Mouse (Mus musculus) MEL (cell line): Measurements from ENCODE around the gene Pycr1. TPM values are rescaled to one million over a fixed set of nuclear protein-coding genes. Genes with fewer than 3 reads are reported as not detected.

ENCODE experiments used
- DNase-seq: peaks from one replicate; pipeline ENCODE4 v3.0.0; 2011; ENCODE audit warnings: low read depth, low spot score
- H3K27ac ChIP-seq: 2 replicates; pipeline ENCODE4 v1.5.1; 2012; ENCODE audit warnings: low read depth, mild to moderate bottlenecking, control low read depth, low read length, moderate library complexity; ENCODE audit not compliant: control insufficient read depth
- H3K27me3 ChIP-seq, 2 experiments: fragments of 150-350 bp in 1 of 2; sonication (generic) in 1 of 2; 2 replicates each; pipeline ENCODE4 v1.6.1; 2012; ENCODE audit warnings: low read length in 2 of 2, mild to moderate bottlenecking in 2 of 2, improper control_type of control experiment in 1 of 2, moderate library complexity in 1 of 2; ENCODE audit not compliant: insufficient read depth in 2 of 2, control insufficient read depth in 1 of 2
- H3K36me3 ChIP-seq, 2 experiments: 2 replicates each; pipeline ENCODE4 v1.6.1; 2012 to 2014; ENCODE audit warnings: low read length in 2 of 2, improper control_type of control experiment in 1 of 2, inconsistent platforms in 1 of 2, mild to moderate bottlenecking in 1 of 2; ENCODE audit not compliant: insufficient read depth in 2 of 2, control insufficient read depth in 1 of 2
- H3K4me1 ChIP-seq, 2 experiments: fragments of 150-350 bp in 1 of 2; sonication (generic) in 1 of 2; 2 replicates each; pipeline ENCODE4 v1.6.1; 2012; ENCODE audit warnings: low read length in 2 of 2, improper control_type of control experiment in 1 of 2, mild to moderate bottlenecking in 1 of 2; ENCODE audit not compliant: insufficient read depth in 2 of 2, control insufficient read depth in 1 of 2
- H3K4me3 ChIP-seq, 2 experiments: fragments of 150-350 bp in 1 of 2; sonication (generic) in 1 of 2; 2 replicates each; pipeline ENCODE4 v1.5.1; 2012; ENCODE audit warnings: low read depth in 2 of 2, low read length in 2 of 2, mild to moderate bottlenecking in 2 of 2, moderate library complexity in 2 of 2, control low read depth in 1 of 2, improper control_type of control experiment in 1 of 2; ENCODE audit not compliant: control insufficient read depth in 1 of 2, insufficient read depth in 1 of 2
- H3K79me2 ChIP-seq: 2 replicates; pipeline ENCODE4 v1.6.1; 2012; ENCODE audit warnings: mild to moderate bottlenecking, low read length, moderate library complexity; ENCODE audit not compliant: control insufficient read depth, poor library complexity, insufficient read depth
- H3K9ac ChIP-seq: 2 replicates; pipeline ENCODE4 v1.6.1; 2012; ENCODE audit warnings: low read depth, mild to moderate bottlenecking, control low read depth, low read length, moderate library complexity; ENCODE audit not compliant: control insufficient read depth, poor library complexity, severe bottlenecking
- H3K9me3 ChIP-seq: fragments of 150-350 bp; sonication (generic); replicated peaks from 2 replicates; pipeline ENCODE4 v1.6.1; 2012; ENCODE audit warnings: mild to moderate bottlenecking, low read length, improper control_type of control experiment, moderate library complexity; ENCODE audit not compliant: insufficient read depth
- BHLHE40 ChIP-seq: IDR thresholded peaks from 2 replicates; pipeline ENCODE4 v1.6.1; 2012; ENCODE audit warnings: low read depth, mild to moderate bottlenecking, inconsistent platforms, low read length, improper control_type of control experiment, borderline replicate concordance
- CHD1 ChIP-seq: IDR thresholded peaks from 2 replicates; pipeline ENCODE4 v1.6.1; 2012; ENCODE audit warnings: low read depth, mild to moderate bottlenecking, inconsistent platforms, low read length, improper control_type of control experiment
- E2F4 ChIP-seq: IDR thresholded peaks from 2 replicates; pipeline ENCODE4 v1.6.1; 2011; ENCODE audit warnings: low read depth, low read length, improper control_type of control experiment, borderline replicate concordance
- GABPA ChIP-seq: IDR thresholded peaks from 2 replicates; pipeline ENCODE4 v1.6.1; 2012; ENCODE audit warnings: low read depth, mild to moderate bottlenecking, inconsistent platforms, low read length, improper control_type of control experiment, moderate library complexity
- JUND ChIP-seq: IDR thresholded peaks from 2 replicates; pipeline ENCODE4 v1.6.1; 2011; ENCODE audit warnings: low read depth, mild to moderate bottlenecking, improper control_type of control experiment, low read length
- MAFK ChIP-seq: IDR thresholded peaks from 2 replicates; pipeline ENCODE4 v1.6.1; 2011; ENCODE audit warnings: low read depth, mild to moderate bottlenecking, low read length, improper control_type of control experiment, borderline replicate concordance
- MEF2A ChIP-seq: IDR thresholded peaks from 2 replicates; pipeline ENCODE4 v1.6.1; 2014; ENCODE audit warnings: low read depth, mild to moderate bottlenecking, inconsistent platforms, low read length, improper control_type of control experiment; ENCODE audit not compliant: poor library complexity, insufficient replicate concordance, severe bottlenecking; ENCODE audit errors: extremely low read depth
- MYB ChIP-seq: IDR thresholded peaks from 2 replicates; pipeline ENCODE4 v1.6.1; 2011; ENCODE audit warnings: mild to moderate bottlenecking, low read depth, low read length, improper control_type of control experiment
- NELFE ChIP-seq: IDR thresholded peaks from 2 replicates; pipeline ENCODE4 v1.6.1; 2011; ENCODE audit warnings: low read depth, low read length, improper control_type of control experiment
- NRF1 ChIP-seq: IDR thresholded peaks from 2 replicates; pipeline ENCODE4 v1.6.1; 2014; ENCODE audit warnings: low read depth, mild to moderate bottlenecking, inconsistent platforms, low read length, improper control_type of control experiment, moderate library complexity; ENCODE audit not compliant: poor library complexity, insufficient read depth, severe bottlenecking
- POLR2A ChIP-seq, 2 experiments: IDR thresholded peaks; 2 replicates each; pipeline ENCODE4 v1.6.1; 2011 to 2012; ENCODE audit warnings: low read length in 2 of 2, mild to moderate bottlenecking in 2 of 2, control low read depth in 1 of 2, improper control_type of control experiment in 1 of 2, low read depth in 1 of 2, moderate library complexity in 1 of 2; ENCODE audit not compliant: control insufficient read depth in 1 of 2, insufficient read depth in 1 of 2, poor library complexity in 1 of 2
- POLR2AphosphoS2 ChIP-seq: IDR thresholded peaks from 2 replicates; pipeline ENCODE4 v1.6.1; 2011; ENCODE audit warnings: low read length, improper control_type of control experiment
- RAD21 ChIP-seq: IDR thresholded peaks from 2 replicates; pipeline ENCODE4 v1.6.1; 2011; ENCODE audit warnings: mild to moderate bottlenecking, low read depth, low read length, improper control_type of control experiment
- SMC3 ChIP-seq: IDR thresholded peaks from 2 replicates; pipeline ENCODE4 v1.6.1; 2011; ENCODE audit warnings: low read depth, low read length, improper control_type of control experiment
- TBP ChIP-seq: IDR thresholded peaks from 2 replicates; pipeline ENCODE4 v1.8.0; 2011; ENCODE audit warnings: low read depth, low read length, improper control_type of control experiment
- TCF12 ChIP-seq: IDR thresholded peaks from 2 replicates; pipeline ENCODE4 v1.6.1; 2014; ENCODE audit warnings: low read depth, mild to moderate bottlenecking, inconsistent platforms, low read length, improper control_type of control experiment, moderate library complexity
- UBTF ChIP-seq: IDR thresholded peaks from 2 replicates; pipeline ENCODE4 v1.6.1; 2012; ENCODE audit warnings: low read depth, mild to moderate bottlenecking, inconsistent platforms, low read length, improper control_type of control experiment, moderate library complexity, borderline replicate concordance; ENCODE audit not compliant: insufficient read depth
- USF1 ChIP-seq: IDR thresholded peaks from 2 replicates; pipeline ENCODE4 v1.6.1; 2014; ENCODE audit warnings: low read depth, mild to moderate bottlenecking, inconsistent platforms, low read length, improper control_type of control experiment, moderate library complexity
- ZKSCAN1 ChIP-seq: IDR thresholded peaks from 2 replicates; pipeline ENCODE4 v1.6.1; 2012; ENCODE audit warnings: low read depth, mild to moderate bottlenecking, inconsistent platforms, low read length, improper control_type of control experiment, moderate library complexity
- polyA plus RNA-seq, 2 experiments: library from polyadenylated mRNA; stranded (reverse) in 1 of 2; unstranded in 1 of 2; fragments of >175 nt in 1 of 2; fragments of >200 nt in 1 of 2; gene quantifications; 2 replicates each; pipeline versions ENCODE4 v1.2.1 to v1.2.4; 2012; ENCODE audit warnings: low replicate concordance in 2 of 2, low read depth in 1 of 2; ENCODE audit not compliant: insufficient read length in 2 of 2, insufficient read depth in 1 of 2, missing spikeins in 1 of 2
- total RNA-seq: library from RNA; depleted of rRNA; stranded (reverse); fragments of 300-350 nt; gene quantifications from 2 replicates; pipeline ENCODE4 v1.2.3, GENCODE M21; 2012

The Pycr1 gene
- total and polyA plus RNA-seq, 3 experiments: 2.6 to 15.3 TPM; not detected in 1

- H3K27me3 ChIP-seq: no peaks in the 10 kb centered on the region
- no peak overlapping the region for H3K9ac ChIP-seq
- DNase-seq: no peak
- no peak overlapping the region for H3K4me3 ChIP-seq
- H3K4me1 ChIP-seq: no peaks in the 10 kb centered on the region
- H3K9me3 ChIP-seq: no peaks in the 10 kb centered on the region
- H3K27ac ChIP-seq: no peak overlapping the region
- H3K36me3 ChIP-seq: no peaks in the 10 kb centered on the region
- no peak for TF ChIP-seq GABPA
- no peak for TF ChIP-seq USF1
- no peak for TF ChIP-seq NRF1
- no peak for TF ChIP-seq MYB
- no peak for TF ChIP-seq POLR2AphosphoS2
- no peak for TF ChIP-seq ZKSCAN1
- TF ChIP-seq TBP: no peak
- no peaks in the 10 kb centered on the region for H3K79me2 ChIP-seq
Measured at GRCm38 (mm10) chr11:120686650-120687272, 43.2 kb upstream of the Pycr1 start.

GRCm38 (mm10) chr11:120684660-120685059 is 41.1 kb upstream of the Pycr1 start:
- H3K4me3 ChIP-seq: no peak overlapping the region
- no peak for DNase-seq
- no peaks in the 10 kb centered on the region for H3K79me2 ChIP-seq
- no peak overlapping the region for H3K9ac ChIP-seq
- TF ChIP-seq ZKSCAN1: no peak
- no peak for TF ChIP-seq NELFE
- no peak for TF ChIP-seq MEF2A
- TF ChIP-seq TCF12: no peak
- no peak for TF ChIP-seq E2F4
- no peak for TF ChIP-seq SMC3
- no peak for TF ChIP-seq BHLHE40
- no peak for TF ChIP-seq CHD1
- no peak for TF ChIP-seq USF1
- TF ChIP-seq MYB: no peak
- TF ChIP-seq RAD21: no peak
- no peak for TF ChIP-seq NRF1
- no peak for TF ChIP-seq JUND
- no peak for TF ChIP-seq TBP
- no peak for TF ChIP-seq POLR2A (IDR thresholded peaks at IDR 0.05; ENCODE audit: control insufficient read depth in 1 of 2, insufficient read depth in 1 of 2, low read depth in 1 of 2, low read length in 2 of 2, poor library complexity in 1 of 2)
- TF ChIP-seq UBTF: no peak
- no peak for TF ChIP-seq MAFK
- no peaks in the 10 kb centered on the region for H3K36me3 ChIP-seq
- no peak overlapping the region for H3K27ac ChIP-seq
- no peaks in the 10 kb centered on the region for H3K9me3 ChIP-seq
- no peaks in the 10 kb centered on the region for H3K27me3 ChIP-seq
- H3K4me1 ChIP-seq: no peaks in the 10 kb centered on the region
